Mouse (Mus musculus) Muller cell, postnatal 12 days (primary cell): Measurements from ENCODE around the gene 3110082J24Rik.
A peak's percentile ranks its signal among the peaks of the same experiment; 100 is the strongest.

Source experiments
- DNase-seq: peaks from one replicate; pipeline ENCODE4 v3.0.0-alpha.2; 2015; ENCODE audit errors: inconsistent ontology term

The 3110082J24Rik gene

DNA sequence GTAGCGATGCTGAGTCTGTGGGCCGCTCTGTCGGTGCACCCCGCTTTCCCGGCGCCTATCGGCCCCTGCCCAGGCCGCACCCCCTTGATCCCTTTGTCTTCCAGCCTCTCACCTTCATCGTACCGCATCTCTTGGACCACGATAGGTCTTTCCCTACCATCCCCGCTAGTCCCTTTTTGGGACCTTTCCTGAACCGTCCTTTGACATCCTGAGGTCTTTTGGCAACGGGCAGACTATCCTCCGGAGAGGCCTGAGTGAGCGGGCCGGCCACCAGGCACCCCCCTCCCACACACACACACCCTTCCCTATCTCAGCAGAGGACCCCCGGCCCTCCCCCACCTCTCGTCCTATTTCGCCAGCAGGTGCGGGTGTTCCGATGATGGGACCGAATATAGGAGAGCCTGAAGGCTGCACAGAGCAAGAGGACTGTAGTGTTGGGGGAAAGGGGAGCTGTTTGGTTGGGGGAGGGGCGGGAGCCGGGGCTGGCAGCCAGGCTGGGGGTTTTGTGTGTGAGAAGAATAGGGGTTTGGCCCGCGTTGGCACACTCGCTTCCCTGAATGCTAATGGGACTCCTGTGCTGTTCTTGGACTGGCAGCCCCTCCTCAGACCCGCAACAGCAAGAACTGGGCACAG is at the start of gene 3110082J24Rik:
3110082J24Rik (minus strand) TSS at position 419 of the 633 bp plus-strand sequence.
- DNase-seq, result peak; percentile 20

DNA sequence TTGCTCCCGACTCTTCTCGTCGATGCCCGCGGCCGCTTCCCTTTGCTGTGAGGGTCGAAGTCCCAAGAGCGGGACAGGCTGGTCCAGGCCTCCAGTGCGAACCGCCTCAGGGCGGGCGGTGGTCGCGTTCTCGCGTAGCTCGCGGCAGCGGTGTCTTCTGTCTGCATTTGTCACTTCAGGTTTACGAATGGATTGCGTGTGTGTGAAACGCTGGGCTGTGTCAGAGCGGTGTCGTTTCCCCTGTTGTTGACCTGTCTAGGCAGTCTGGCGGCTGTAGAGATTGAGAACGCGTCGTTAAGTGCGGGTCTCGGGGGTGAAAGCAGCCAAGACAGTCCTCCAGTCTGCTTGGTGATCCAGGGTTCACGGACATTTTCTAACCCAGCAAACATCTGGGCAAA is 49.5 kb upstream of the 3110082J24Rik start:
- DNase-seq, result no peak

DNA sequence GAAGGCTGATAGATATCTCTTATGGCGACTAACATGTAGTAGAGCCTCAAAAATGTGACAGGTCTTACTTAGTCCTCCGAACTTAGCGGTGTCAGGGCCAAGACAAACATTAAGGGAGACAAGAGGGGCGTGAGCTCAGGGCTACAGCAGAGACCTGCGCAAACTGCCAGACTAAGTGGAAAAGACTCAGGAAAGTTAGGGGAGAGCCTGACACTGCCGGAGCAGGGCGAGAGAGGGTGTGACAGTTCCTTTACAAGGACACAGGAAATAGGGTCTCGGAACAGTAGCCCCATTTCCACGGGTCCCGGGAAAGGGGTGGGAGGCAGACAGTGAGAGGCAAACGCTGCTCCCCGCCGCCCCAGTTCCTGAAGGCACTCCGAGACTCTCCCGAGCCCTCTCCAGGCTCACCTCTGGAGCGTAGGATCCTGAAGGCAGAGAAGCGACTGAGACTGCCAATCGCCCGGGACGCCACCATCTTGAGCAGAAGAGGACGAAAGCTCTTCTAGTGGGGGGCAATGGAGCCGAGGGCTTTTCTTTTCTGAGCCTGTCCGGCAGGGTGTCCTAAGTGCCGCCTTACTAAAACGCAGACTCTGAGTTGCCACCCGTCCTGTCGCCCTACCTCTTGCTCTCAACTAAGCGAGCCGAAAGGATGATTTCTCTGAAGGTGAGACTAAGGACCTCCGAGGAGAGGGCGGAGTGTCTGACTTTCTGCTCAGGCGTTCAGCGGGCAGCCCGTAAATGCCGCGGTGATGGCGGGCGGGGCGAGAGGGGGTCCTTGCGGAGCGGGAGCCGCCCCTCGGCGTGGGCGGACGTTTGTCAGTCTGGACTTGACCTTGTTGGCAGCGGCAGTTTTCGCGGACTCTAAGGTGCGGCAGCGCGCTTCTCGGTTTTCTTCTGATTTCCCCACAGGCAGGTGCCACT is 48.8 kb upstream of the 3110082J24Rik start, which contains the start of the genes Hadha and Hadhb:
Hadha (minus strand) TSS at position 689 of the 921 bp plus-strand sequence.
Hadhb (plus strand) TSS at position 775 of the 921 bp plus-strand sequence.
- DNase-seq, result peak; percentile 95

DNA sequence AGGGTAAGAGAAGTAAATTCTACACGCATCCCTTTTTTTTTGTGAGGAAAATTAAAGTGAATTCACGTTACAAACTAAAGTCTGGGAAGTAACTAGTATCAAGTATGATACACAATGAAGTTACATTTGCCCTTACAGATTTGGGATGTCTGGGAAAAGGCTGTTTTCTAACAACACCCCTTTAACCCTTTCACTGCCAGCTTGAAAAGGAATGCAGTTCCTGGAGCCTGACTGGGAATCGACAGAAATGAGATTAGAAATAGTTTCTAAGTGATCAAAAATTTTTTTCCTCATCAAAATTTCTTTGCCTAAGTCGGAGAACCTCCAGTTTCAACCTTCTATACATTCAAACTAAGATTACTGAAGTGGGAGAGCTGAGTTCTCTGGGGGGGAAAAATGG is 48.1 kb upstream of the 3110082J24Rik start:
- peak; percentile 26 for DNase-seq

GRCm38 (mm10) chr5:30153222-30153621 is 47.3 kb upstream of the 3110082J24Rik start:
- no peak for DNase-seq

DNA sequence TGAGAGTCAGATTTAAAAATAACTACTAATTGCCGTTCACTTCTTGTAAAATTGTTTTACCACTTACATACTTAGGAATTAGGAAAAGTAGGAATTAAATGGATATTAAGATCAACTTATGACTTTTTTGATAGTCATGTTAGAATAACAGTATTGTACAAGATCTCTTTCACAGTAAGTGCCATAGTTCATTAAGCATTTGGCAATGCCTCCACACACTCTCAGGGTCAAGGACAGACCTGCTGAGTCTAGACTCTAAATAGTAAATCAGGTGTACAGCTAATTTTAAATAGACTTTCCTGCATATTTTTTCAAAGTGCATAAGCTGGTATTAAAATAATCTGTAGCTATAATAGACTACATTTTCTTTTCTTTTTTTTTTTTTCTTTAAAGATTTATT is 46.5 kb upstream of the 3110082J24Rik start:
- DNase-seq, result no peak

DNA sequence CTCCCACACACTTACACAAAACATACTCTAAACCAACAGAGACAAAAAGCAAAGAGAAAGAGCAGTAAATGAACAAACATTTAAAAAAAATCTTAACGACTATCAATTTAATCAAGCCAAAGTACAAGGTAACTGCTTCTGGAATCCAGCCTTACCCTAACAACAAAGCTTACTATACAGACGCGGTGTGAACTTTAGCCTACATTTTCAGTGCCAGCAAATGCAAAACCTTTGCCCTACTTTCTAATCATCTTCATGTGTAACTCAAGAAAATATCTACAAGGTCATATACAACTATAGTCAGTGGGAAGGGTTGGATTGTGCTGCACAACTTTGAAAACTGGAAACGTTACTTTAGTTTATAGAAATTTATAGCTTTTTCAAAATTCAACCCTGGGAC is 46.1 kb upstream of the 3110082J24Rik start:
- no peak for DNase-seq

DNA sequence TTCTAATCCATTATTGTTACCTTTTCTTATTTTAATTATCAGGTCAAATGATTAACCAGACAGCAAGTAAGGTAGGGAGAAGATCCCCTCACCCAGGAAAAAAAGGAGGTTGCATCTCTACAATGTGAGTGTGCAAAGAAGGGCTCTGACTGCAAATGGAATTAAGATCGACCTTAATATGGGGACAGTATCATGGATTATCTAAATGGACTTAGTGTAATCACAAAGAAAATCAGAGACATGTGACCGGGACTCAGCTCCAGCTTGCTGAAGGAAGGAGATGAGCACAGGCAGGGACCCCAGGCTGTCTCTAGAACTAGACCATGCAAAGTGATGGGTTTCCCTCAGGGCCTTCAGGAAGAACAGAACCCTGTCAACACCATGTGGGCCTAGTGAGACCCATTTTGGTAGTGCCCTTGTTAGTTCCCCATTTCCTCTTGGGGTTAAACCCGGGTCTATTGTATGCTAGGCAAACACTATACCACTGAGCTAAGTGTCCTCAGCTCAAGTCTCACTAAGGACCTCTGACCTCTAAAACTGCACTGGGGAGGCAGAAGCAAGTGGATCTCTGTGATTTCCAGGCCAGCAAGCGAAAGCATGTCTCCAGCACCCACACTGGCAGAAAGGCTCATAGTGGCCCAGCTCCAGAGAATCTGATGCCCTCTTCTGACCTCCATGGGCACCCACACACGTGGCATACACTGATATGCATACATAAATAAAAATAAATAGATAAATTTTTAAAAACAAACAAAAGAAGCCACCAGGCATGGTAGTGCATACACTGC is 42.4 kb upstream of the 3110082J24Rik start:
- DNase-seq, result no peak

DNA sequence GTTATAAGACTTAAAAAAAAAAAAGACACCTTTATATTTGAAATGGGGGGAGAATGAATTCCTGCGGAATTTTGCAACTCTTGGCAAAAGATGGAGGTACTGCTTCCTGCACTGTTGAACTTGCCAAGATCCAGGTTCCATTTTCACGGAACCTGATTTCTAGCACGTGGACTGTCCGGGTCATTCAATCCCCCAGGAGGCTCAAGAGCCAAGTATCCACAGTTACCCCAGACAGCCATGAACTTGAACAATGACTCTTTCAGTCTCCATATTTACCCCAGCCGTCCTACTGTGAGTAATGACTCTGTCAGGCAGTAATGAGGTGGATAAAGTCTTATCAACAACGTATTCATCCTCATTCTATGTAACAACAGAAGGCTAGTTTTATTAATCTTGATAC is 40.6 kb upstream of the 3110082J24Rik start:
- peak; percentile 59 for DNase-seq

DNA sequence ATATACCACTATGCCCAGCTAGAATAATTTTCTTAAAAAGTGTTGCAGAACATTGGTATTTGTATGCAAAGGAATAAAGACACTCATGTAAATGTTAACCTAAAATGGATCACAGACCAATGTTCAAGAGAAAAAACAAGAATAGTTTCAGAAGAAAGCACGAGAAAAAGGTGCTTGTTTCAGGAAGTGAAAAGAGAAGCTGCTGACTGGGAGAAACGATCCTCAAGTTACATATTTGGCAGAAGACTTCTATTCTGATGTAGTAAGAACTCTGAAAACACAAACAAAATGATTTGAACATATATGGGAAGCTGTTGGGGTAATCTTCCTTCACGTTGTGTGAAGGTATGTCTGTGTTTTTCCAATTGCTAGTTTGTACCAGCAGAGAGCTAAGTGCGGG is 32.3 kb upstream of the 3110082J24Rik start:
- no peak for DNase-seq

DNA sequence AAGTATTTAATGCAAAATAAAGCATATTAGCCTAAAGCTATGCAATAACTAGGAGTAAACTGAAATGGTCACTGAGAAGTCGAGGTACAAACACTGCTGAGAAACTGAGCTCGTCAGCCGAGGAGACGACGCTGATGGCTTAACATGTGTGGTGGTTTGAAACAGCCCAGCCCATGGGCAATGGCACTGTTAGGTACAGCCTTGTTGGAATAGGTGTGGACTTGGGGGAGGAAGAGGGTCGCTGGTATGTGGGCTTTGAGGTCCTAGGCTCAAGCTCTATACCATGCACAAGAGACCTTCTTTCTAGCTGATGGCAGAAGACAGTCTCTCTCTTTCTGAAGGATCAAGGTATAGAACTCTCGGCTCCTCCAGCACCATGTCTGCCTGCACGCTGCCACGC is 31.4 kb upstream of the 3110082J24Rik start:
- DNase-seq, result no peak

DNA sequence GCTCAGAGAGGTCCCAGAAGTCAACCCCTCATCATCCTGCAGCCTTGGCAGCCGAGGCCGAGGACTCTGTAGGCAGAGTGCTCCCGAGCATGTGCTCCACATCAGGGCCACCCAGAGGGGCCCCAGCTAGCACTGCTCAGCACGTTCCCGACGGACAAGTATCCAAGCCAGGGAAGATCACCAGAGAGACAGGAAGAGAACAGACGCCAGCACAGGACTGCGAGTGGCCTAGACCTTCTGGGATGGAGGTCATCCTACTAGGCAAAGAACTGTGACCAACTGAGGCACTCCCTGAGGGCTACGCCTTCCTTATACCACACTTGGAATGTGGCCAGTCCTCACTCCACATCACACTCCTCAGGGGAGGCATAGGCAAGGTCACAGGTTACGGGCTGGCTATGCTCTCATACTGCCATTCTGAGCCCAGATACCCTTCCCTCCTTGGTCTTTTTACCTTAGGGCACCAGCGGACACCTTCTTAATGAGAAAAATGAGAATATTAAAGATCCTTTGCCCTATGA is 29.9 kb upstream of the 3110082J24Rik start:
- no peak for DNase-seq

GRCm38 (mm10) chr5:30132173-30132572 is 26.3 kb upstream of the 3110082J24Rik start:
- no peak for DNase-seq

- no peak for DNase-seq
These were observed 25.4 kb upstream of the 3110082J24Rik start for GRCm38 (mm10) chr5:30131246-30131645.

- DNase-seq, result no peak
These were observed 22.8 kb upstream of the 3110082J24Rik start for GRCm38 (mm10) chr5:30128680-30129079.

DNA sequence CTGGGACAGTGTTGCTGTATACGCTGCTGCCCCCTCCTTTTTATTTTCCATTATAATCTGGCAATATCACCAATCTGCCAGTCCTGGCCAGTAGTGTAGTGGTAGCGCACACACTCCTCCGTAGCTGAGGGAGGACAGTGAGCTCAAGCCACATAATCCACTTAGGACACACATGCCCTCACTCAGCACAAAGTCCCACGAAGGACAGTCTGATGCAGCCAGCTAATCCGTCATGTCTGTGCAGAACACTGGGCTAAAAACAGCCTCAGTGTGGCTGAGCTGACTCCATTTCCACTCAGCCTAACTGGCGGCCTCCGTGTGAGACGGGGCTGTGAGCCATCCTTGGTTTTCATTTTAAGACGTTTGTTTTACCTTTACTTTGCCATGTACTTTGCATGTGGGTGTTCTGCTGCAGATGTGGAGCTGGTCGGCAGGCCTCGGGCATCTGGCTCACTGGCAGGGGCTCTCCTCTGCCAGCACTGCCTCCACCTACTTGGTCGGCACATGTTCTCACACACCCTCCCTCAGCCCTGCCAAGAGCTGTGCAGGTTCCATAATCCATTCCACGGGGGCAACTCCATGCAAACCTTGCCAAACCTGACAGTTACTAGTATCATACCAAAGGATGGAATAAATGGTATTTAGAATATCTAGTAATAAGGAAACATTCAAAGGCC is 22.2 kb upstream of the 3110082J24Rik start:
- no peak for DNase-seq

- no peak for DNase-seq
These were observed 20.9 kb upstream of the 3110082J24Rik start for GRCm38 (mm10) chr5:30126756-30127155.

DNA sequence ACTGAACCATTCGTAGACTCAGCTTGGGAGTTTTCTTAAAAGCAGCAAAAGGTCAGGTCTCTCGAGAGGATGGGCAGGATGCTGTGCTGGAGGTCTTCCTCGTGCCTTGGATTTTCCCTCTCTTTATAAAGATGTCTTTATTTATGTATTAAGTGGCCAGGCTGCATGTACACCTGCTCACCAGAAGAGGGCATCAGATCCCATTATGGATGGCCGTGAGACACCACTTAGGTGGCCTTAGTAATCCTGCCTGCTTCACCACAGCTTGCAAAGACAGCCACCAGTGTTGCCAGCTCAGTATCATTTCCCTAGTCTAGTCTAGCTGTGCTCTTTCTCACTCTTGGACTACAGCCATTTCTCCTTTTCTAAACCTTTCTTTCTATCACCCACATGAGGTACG is 19.7 kb upstream of the 3110082J24Rik start:
- peak; percentile 16 for DNase-seq

DNA sequence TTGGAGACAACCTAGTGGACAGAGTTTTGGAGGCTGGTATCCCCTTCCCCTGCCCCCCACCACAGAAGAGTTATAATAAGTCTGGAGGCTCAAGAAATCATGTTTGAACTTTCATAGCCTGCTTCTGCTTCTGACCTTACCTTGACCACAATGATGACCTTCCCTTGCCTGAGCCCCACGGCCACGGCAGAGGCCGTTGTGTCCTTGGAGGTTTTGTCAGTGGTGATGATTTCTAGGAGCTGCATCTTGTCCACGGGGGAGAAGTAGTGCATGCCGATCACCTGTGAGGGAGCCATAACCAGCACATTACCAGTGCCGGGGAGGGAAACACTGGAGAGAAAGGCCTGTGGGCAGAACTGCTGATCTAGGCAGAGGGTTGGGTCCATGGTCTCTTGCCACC is 16.6 kb upstream of the 3110082J24Rik start:
- DNase-seq, result no peak

DNA sequence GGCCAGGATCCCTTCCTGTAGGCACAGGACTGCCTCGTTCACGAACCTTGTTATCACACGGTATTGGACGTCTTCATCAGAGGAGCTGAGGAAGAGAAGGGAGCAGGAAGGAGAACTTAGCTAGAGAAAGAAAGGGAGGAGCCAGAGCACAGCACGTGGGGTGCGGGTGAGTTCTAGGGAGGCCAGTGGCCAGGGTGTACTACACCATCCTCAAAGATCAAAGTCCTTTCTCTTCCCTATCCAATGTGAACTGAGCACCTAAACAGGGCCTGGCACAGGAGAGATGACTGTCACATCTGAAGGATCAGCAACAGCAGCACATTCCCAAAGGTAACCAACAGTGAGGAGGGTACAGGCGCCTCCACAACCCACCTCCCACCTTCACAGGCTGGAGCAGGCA is 14.2 kb upstream of the 3110082J24Rik start:
- DNase-seq, result no peak

GRCm38 (mm10) chr5:30119163-30119562 is 13.3 kb upstream of the 3110082J24Rik start:
- DNase-seq, result no peak
